Mouse (Mus musculus): ENCODE results near the gene Rnf38.

Rnf38 gene

GRCm38 (mm10) chr4:44119410-44120201 is 114.0 kb downstream of the Rnf38 start:
- peak; percentile 44 for DNase-seq (ENCODE audit: extremely low spot score)

- no peak for DNase-seq (ENCODE audit: extremely low spot score)
Observed at GRCm38 (mm10) chr4:44115046-44115445, 118.5 kb downstream of the Rnf38 start.

GRCm38 (mm10) chr4:44113393-44114138 is 120.0 kb downstream of the Rnf38 start:
- DNase-seq (ENCODE audit: extremely low spot score), result no peak

GRCm38 (mm10) chr4:44112741-44113140 is 120.8 kb downstream of the Rnf38 start:
- DNase-seq (ENCODE audit: extremely low spot score), result no peak

- DNase-seq (ENCODE audit: extremely low spot score), result no peak
Observed at GRCm38 (mm10) chr4:44110771-44111170, 122.8 kb downstream of the Rnf38 start.

GRCm38 (mm10) chr4:44108297-44108696 is 125.3 kb downstream of the Rnf38 start:
- DNase-seq (ENCODE audit: extremely low spot score), result no peak

- no peak for DNase-seq (ENCODE audit: extremely low spot score)
Observed at GRCm38 (mm10) chr4:44107339-44107738, 126.2 kb downstream of the Rnf38 start.

GRCm38 (mm10) chr4:44106297-44106821 is 127.2 kb downstream of the Rnf38 start:
- DNase-seq (ENCODE audit: extremely low spot score), result no peak

- DNase-seq (ENCODE audit: extremely low spot score), result no peak
Observed at GRCm38 (mm10) chr4:44104195-44104917, 129.2 kb downstream of the Rnf38 start.

GRCm38 (mm10) chr4:44103620-44104019 is 130.0 kb downstream of the Rnf38 start:
- DNase-seq (ENCODE audit: extremely low spot score), result no peak

- DNase-seq (ENCODE audit: extremely low spot score), result no peak
Observed at GRCm38 (mm10) chr4:44097576-44098335, 135.8 kb downstream of the Rnf38 start.

- no peak for DNase-seq (ENCODE audit: extremely low spot score)
Observed at GRCm38 (mm10) chr4:44094475-44094874, 139.1 kb downstream of the Rnf38 start.

- DNase-seq (ENCODE audit: extremely low spot score), result no peak
Observed at GRCm38 (mm10) chr4:44092359-44092758, 141.2 kb downstream of the Rnf38 start.

- no peak for DNase-seq (ENCODE audit: extremely low spot score)
Observed at GRCm38 (mm10) chr4:44085566-44085965, 148.0 kb downstream of the Rnf38 start.

- no peak for DNase-seq (ENCODE audit: extremely low spot score)
Observed at GRCm38 (mm10) chr4:44084602-44085325, 148.8 kb downstream of the Rnf38 start.

GRCm38 (mm10) chr4:44083945-44084344 is 149.6 kb downstream of the Rnf38 start, which contains the start of gene Gne:
Gene Gne, minus strand, starts transcription at chr4:44084177.
- no peak for DNase-seq (ENCODE audit: extremely low spot score)

GRCm38 (mm10) chr4:44078358-44078933 is 155.1 kb downstream of the Rnf38 start:
- DNase-seq (ENCODE audit: extremely low spot score), result no peak

All from embryo, embryonic 9.5 days (tissue).